Mouse (Mus musculus) kidney, adult 8-10 months (tissue): ENCODE measurements at regions not wholly inside any gene's neighbourhood (a gene's known extent, or its start where the extent isn't known, plus 50 kb on each side); places are given as distances from the start of the nearest gene placed in this dataset.
"Not testable (repeated sequence)": the region's sequence is repeated elsewhere in the genome, so short reads cannot be mapped to it uniquely, and the experiment has no call there.

Experiments used
- DNase-seq, 2 experiments: peaks; one replicate each; pipeline ENCODE4 v3.0.0; 2022

DNA sequence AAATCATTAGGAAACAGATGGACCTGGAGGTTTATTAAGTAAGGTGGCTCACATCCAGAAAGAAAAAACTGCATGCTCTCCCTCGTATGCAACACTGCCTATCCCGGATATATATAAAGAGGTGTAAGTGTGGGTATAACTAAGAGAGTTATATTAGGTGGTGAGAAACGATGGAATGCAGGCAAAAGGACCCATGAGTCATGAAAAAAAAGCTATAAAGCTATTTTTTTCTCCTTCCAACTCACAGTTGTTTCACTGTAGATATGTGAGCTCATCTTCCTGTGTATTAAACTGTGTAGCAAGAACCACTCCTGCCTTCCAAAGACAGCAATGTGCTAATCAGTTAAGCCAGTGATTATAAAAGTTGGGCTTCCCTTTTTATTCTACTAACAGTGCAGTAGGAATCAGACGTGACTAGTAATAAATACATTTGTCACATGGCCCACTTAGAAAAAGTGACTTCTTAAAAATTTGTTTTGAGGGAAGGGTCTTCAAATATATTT lies 51.4 kb upstream of the Bdh1 start:
- not testable (repeated sequence) for DNase-seq

- no peak for DNase-seq
Observed at GRCm38 (mm10) chr16:31369849-31370248, 52.2 kb upstream of the Bdh1 start.

DNA sequence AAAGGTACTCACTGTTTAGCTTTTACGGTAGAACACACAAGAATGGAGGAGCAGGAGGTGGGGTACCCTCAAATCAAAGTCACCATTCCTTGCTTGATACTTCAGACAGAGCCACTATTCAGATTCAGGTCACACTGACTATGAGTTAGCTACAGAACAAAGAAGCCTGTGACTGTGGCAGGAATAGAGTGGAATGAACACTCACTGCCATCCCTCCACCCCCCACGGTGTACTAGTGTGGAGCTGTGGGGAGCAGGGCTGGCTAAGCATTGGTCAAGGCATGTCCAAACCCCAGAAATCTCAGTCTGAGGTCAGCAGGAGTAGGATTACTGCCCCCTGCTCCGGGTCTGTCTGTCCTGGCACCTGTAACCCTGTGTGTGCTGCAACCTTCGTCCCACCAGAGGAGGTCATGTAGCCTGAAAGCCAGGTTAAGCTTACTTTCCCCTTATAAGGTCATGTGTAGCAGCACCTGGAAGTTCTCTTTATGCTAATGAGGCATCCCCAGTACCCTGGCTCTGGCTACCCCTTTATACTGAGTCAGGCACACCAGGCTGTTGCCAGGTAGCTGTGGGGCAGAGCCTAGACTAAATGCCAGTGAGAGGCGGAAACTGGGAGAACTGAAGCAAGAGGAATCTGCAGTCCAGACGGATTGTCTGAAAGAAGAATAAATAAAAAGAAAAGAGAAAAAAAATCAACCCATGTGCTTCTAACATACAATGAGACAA lies 53.1 kb upstream of the Apod start:
- DNase-seq, result no peak

DNA sequence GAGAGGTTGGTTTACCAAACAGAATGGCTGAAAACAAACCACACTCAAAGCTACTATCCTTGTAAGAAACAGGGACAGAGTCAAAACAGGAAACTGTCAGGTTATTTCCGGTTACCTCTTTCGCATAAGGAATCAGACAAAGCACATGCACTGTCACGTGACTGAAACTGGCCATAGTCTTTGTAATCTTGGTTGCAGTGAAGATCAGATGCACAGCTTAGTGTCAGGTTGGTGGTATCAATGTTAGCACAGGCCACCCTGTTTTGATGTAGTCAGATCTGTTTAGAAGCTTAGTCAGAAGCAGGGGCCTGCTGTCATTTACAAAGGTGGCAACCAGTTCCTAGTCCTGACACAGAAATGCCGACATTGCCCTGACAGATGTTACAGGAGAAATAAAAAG lies 51.4 kb upstream of the Apod start:
- DNase-seq, result no peak

GRCm38 (mm10) chr16:31364475-31364874 lies 49.9 kb upstream of the Apod start:
- DNase-seq, result peak in 1 of 2 experiments; percentile 21
